Mouse (Mus musculus) liver, embryonic 14.5 days (tissue): ENCODE results near the gene Sbk1. TPM values are rescaled to one million over a fixed set of nuclear protein-coding genes. Genes with fewer than 3 reads are reported as not detected.

Experiments
- ATAC-seq: fragments of 200-750 bp; cut with Nextera tagmentation; 2 replicates; pipeline ENCODE4 v1.8.0; 2017; ENCODE audit warnings: moderate number of reproducible peaks, mild to moderate bottlenecking, moderate library complexity; ENCODE audit not compliant: insufficient read depth
- DNase-seq, 3 experiments: peaks; one replicate each; pipeline ENCODE4 v3.0.0-alpha.2; 2012 to 2013; ENCODE audit warnings: low read depth in 3 of 3, low spot score in 3 of 3
- H3K27ac ChIP-seq: fragments of 300-500 bp; sonication (generic); 2 replicates; pipeline ENCODE4 v1.5.1; 2014; ENCODE audit warnings: moderate library complexity, mild to moderate bottlenecking, control low read depth, inconsistent platforms
- H3K27me3 ChIP-seq: fragments of 300-500 bp; sonication (generic); 2 replicates; pipeline ENCODE4 v1.6.1; 2014; ENCODE audit warnings: mild to moderate bottlenecking, low read length, moderate library complexity; ENCODE audit not compliant: control insufficient read depth, insufficient read depth
- H3K36me3 ChIP-seq: fragments of 300-500 bp; sonication (generic); replicated peaks from 2 replicates; pipeline ENCODE4 v1.6.1; 2014; ENCODE audit warnings: low read depth; ENCODE audit not compliant: control insufficient read depth, insufficient read depth
- H3K4me1 ChIP-seq, 2 experiments: fragments of 200-500 bp in 1 of 2; fragments of 300-500 bp in 1 of 2; sonication (generic) in 1 of 2; replicated peaks; 2 replicates each; pipeline ENCODE4 v1.6.1; 2012 to 2014; ENCODE audit warnings: antibody characterized with exemption in 1 of 2, inconsistent platforms in 1 of 2, low read length in 1 of 2; ENCODE audit not compliant: control insufficient read depth in 2 of 2, insufficient read depth in 2 of 2
- H3K4me2 ChIP-seq: fragments of 300-500 bp; sonication (generic); 2 replicates; pipeline ENCODE4 v1.6.1; 2014; ENCODE audit warnings: low read depth, mild to moderate bottlenecking, control low read depth, moderate library complexity
- H3K4me3 ChIP-seq, 2 experiments: fragments of 200-500 bp in 1 of 2; fragments of 300-500 bp in 1 of 2; sonication (generic) in 1 of 2; 2 replicates each; pipeline ENCODE4 v1.5.1; 2012 to 2014; ENCODE audit warnings: low read depth in 2 of 2, low read length in 2 of 2, mild to moderate bottlenecking in 2 of 2, control low read depth in 1 of 2, inconsistent platforms in 1 of 2, moderate library complexity in 1 of 2; ENCODE audit not compliant: insufficient read depth in 1 of 2
- H3K9ac ChIP-seq: fragments of 300-500 bp; sonication (generic); replicated peaks from 2 replicates; pipeline ENCODE4 v1.6.1; 2014; ENCODE audit warnings: mild to moderate bottlenecking, control low read depth, moderate library complexity
- H3K9me3 ChIP-seq: fragments of 300-500 bp; sonication (generic); 2 replicates; pipeline ENCODE4 v1.6.1; 2016; ENCODE audit warnings: low read length, mixed read lengths; ENCODE audit not compliant: control insufficient read depth
- CTCF ChIP-seq: IDR thresholded peaks from 2 replicates; pipeline ENCODE4 v1.5.1; 2016; ENCODE audit warnings: antibody characterized with exemption, low read depth, control low read depth
- EP300 ChIP-seq: IDR thresholded peaks from 2 replicates; pipeline ENCODE4 v1.6.1; 2016; ENCODE audit warnings: antibody characterized with exemption, low read depth
- WGBS: fragments of 180-500 bp; shearing (Covaris S2); extraction: QIAGEN DNeasy Blood & Tissue Kit; methylation state at CpG from one replicate; pipeline ENCODE4 v1.1.7; 2014; ENCODE audit not compliant: insufficient replicate concordance; 5-methylcytosine and 5-hydroxymethylcytosine counted together
- polyA plus RNA-seq, 2 experiments: library from polyadenylated mRNA; depleted of rRNA in 1 of 2; stranded (reverse) in 1 of 2; unstranded in 1 of 2; fragments of >200 nt; fragmentation: Nextera tagmentation in 1 of 2; extraction: Ambion mirVana in 1 of 2; gene quantifications; 2 replicates each; pipeline versions ENCODE4 v1.2.1 to v1.2.3; 2012 to 2014

Sbk1 gene
- polyA plus RNA-seq, 2 experiments, result 0.86 to 0.90 TPM

DNA sequence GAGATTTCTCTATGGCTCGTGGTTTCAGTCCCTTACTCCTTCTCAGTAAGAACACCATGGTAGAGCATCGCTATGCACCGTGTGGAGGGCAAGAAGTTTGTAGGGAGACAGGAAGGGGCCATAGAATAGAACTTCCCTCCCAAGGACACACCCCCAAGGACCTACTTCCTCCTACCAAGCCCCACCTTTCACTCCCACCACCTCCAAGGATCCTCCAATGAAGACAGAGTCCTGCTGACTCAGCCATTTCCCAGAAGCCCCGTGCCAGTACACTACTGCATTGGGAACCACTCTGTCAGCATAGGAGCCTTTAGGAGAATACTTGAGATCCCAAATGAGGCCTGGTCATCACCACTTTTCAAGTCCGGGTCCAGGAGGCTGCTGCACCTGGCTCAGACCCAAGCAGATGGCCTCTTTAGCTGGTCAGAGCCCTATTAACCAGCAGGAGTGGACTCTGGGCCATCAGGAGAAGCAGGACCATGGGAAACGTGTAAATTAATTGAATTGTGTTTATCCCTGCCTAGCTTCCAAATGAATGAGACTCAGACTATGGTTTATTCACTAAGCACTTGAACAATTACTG lies 28.2 kb upstream of the Sbk1 start:
- H3K4me3 ChIP-seq, result no peak overlapping the region
- ATAC-seq (no peak), DNase-seq (no peak)
- H3K4me2 ChIP-seq, result no peak overlapping the region
- no peak overlapping the region for H3K27ac ChIP-seq
- no peaks in the 10 kb centered on the region for H3K9me3 ChIP-seq
- H3K36me3 ChIP-seq, result no peaks in the 10 kb centered on the region
- no peak for TF ChIP-seq CTCF
- no peak for TF ChIP-seq EP300
- 31% methylated on average over 6 of the region's 6 CpGs for WGBS
- H3K4me1 ChIP-seq, result no peaks in the 10 kb centered on the region
- H3K27me3 ChIP-seq, result no peaks in the 10 kb centered on the region
- H3K9ac ChIP-seq, result no peak overlapping the region

DNA sequence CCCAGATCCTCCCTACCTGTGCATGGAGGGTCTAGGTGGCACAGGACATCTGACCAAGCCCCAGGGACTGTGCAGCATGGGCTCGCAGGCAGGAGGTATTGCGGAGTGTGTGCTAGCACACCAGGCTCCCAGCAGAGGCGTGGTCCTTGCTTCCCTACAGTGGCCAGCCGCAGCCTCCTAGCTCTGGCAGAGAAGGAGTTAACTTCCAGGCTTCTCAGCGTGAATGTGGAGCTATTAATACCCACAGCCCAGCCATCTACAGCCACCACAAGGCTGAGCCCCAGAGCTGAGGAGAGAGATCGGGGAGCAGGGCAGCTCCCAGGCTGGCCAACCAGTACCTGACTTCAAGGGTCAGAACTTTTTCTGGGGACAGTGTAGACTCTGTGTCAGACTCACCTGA lies 24.3 kb upstream of the Sbk1 start:
- WGBS, result 15% methylated on average over 6 of the region's 6 CpGs

DNA sequence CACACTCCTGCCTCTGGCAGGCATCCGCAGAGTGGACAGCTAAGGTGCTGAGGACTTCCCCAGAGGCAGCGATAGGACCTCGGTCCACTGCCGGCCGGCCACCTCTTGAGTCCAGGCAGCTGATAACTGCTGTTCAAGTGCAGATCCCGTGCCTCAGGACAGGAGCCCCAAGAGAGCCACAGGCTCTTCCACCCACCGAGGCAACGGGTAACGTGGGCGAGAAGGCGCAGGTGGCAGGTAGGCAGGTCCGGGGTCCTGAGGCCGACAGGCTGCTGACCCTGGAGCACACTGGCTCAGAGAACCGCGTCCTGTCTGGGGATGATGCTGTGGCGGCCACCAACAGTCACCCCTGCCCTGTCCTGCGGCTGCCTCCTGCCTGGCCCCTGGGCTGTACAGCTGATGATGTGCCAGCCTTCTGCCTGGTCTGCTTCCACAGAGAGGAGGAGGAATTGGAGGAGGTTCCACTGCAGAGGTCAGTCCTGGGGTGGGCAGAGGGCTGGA lies 23.7 kb upstream of the Sbk1 start:
- Histone ChIP-seq H3K9ac (no peak overlapping the region), H3K4me2 (no peak overlapping the region), H3K36me3 (no peaks in the 10 kb centered on the region), H3K27me3 (no peaks in the 10 kb centered on the region), H3K9me3 (no peaks in the 10 kb centered on the region), H3K4me1 (no peaks in the 10 kb centered on the region), H3K4me3 (no peak overlapping the region), H3K27ac (no peak overlapping the region)
- WGBS, result 42% methylated on average over 17 of the region's 17 CpGs
- ATAC-seq (no peak), DNase-seq (no peak)
- no peak for TF ChIP-seq CTCF
- TF ChIP-seq EP300, result no peak

More for the DNA sequence above, 24.3 kb upstream of the Sbk1 start:
- TF ChIP-seq EP300 (no peak), CTCF (no peak)
- H3K9me3 ChIP-seq, result no peaks in the 10 kb centered on the region
- no peak overlapping the region for H3K27ac ChIP-seq
- DNase-seq, result no peak
- ATAC-seq, result no peak
- no peak overlapping the region for H3K4me2 ChIP-seq
- no peaks in the 10 kb centered on the region for H3K4me1 ChIP-seq
- H3K4me3 ChIP-seq, result no peak overlapping the region
- H3K36me3 ChIP-seq, result no peaks in the 10 kb centered on the region
- no peaks in the 10 kb centered on the region for H3K27me3 ChIP-seq
- no peak overlapping the region for H3K9ac ChIP-seq

DNA sequence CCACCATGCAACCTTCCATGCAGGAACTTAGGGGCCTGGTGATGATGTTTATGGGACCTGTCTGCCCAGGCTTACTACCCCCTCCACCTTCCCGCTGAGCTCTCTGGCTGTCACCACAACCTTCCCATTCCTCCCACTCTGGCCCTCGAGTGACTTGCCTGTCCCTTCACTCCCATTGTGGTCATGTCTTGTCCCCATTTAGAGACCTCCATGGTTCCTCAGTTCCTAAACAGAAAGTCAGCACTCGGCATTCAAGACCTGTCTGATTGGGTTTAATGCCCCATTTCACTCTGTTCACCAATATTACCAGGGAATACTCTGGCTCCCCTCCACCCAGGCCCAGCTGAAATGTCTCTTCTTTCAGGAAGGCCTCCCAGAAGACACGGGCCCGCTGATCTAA lies 23.3 kb upstream of the Sbk1 start:
- Histone ChIP-seq H3K27ac (no peak overlapping the region), H3K9ac (no peak overlapping the region), H3K4me2 (no peak overlapping the region), H3K4me3 (no peak overlapping the region), H3K4me1 (no peaks in the 10 kb centered on the region), H3K9me3 (no peaks in the 10 kb centered on the region), H3K27me3 (no peaks in the 10 kb centered on the region), H3K36me3 (no peaks in the 10 kb centered on the region)
- ATAC-seq (no peak), DNase-seq (no peak)
- 45% methylated on average over 5 of the region's 5 CpGs for WGBS
- TF ChIP-seq CTCF (no peak), EP300 (no peak)

DNA sequence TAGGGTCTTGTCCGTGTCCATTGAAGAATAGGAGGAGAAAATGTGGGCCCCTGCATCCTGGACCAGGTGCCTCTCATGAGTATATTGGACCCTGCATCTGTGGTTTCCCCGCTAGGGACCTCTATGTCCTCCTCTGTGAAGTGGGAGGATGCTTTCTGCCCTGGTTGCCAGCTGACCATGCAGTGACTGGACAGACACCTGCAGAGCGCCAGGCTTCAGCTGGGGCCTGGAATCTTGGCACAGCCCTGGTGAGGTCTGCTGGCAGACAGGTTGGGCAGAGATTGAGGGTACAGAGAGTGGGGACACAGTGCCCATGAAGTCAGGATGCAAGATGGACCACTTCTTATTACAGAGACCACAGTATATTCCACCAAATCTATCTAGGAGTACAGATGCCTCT lies 22.4 kb upstream of the Sbk1 start:
- no peak for ATAC-seq
- Histone ChIP-seq H3K9ac (no peak overlapping the region), H3K9me3 (no peaks in the 10 kb centered on the region), H3K27ac (no peak overlapping the region), H3K4me1 (no peaks in the 10 kb centered on the region), H3K4me3 (no peak overlapping the region), H3K27me3 (no peaks in the 10 kb centered on the region), H3K4me2 (no peak overlapping the region), H3K36me3 (no peaks in the 10 kb centered on the region)
- no peak for DNase-seq
- TF ChIP-seq CTCF, result no peak
- no peak for TF ChIP-seq EP300
- 65% methylated on average over 3 of the region's 3 CpGs for WGBS
